Mouse (Mus musculus): ENCODE data around the gene Tgfbr3l. TPM values are rescaled to one million over a fixed set of nuclear protein-coding genes. Genes with fewer than 3 reads are reported as not detected.
A peak's percentile ranks its signal among the peaks of the same experiment; 100 is the strongest.

Gene Tgfbr3l
- polyA plus RNA-seq, 1 experiment, result 18.7 TPM

DNA sequence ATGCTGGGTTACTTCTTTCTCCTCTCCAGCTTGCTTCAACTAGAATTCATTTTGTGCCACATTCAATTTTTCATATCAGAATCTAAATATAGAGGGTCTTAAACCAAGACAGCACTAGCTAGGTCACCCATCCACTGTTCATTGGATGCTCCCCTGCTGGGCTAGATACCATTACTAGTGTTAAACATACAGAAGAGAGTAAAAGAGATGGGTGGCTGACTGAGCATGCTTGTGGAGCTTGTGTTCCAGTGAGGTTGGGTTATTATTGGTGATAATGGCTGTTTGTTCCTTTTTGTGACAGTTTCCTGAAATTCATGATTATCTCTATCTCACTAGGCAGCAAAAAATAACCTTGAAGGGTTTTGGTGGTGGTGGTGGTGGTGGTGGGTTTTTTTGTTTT lies 26.0 kb upstream of the Tgfbr3l start:
- no peak overlapping the region for H3K27ac ChIP-seq (ENCODE audit: insufficient read depth, low read depth, low read length)
- H3K4me1 ChIP-seq (ENCODE audit: control insufficient read depth, insufficient read depth, low read length), result 0 out of 2 replicates have a peak, but pooled peaks cover 2% of the 10 kb centered on the region
- no peak overlapping the region for H3K4me3 ChIP-seq (ENCODE audit: insufficient read depth, low read depth, low read length)
- H3K27me3 ChIP-seq (replicated peaks; ENCODE audit: control insufficient read depth, insufficient read depth, low read length), result no peaks in the 10 kb centered on the region; the same call in none of the 2 replicates
- H3K36me3 ChIP-seq (ENCODE audit: control insufficient read depth, insufficient read depth, low read length), result no peaks in the 10 kb centered on the region
- TF ChIP-seq POLR2A (IDR thresholded peaks at IDR 0.05; ENCODE audit: low read depth, low read length) (no peak), CTCF (conservative IDR thresholded peaks at IDR 0.05; ENCODE audit: insufficient read depth, insufficient read length, low read depth, low read length) (no peak)
- DNase-seq, result no peak

DNA sequence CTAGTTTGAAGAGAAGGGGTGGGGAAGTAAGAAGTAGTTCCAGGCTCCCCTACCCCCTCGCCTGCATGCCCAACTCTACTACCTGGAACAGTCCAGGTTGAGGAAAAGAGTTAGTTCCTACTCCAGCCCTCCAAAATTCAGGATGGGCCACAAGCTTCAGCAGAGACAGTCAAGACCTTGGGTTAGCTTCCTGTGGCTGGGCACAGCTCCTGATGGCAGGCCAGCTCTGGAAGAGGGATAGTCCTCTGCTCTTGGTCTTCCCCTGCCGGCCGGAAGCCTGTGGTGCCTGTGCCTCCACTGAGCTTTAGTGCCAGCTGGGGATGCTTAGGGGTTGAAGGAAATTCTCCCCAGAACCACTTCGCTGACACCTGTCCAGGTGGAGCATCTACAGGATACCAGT lies 21.7 kb upstream of the Tgfbr3l start:
- Histone ChIP-seq H3K36me3 (ENCODE audit: control insufficient read depth, insufficient read depth, low read length) (no peaks in the 10 kb centered on the region), H3K4me1 (ENCODE audit: control insufficient read depth, insufficient read depth, low read length) (0 out of 2 replicates have a peak, but pooled peaks cover 2% of the 10 kb centered on the region), H3K27me3 (replicated peaks; ENCODE audit: control insufficient read depth, insufficient read depth, low read length) (no peaks in the 10 kb centered on the region; the same call in 1 of the 2 replicates), H3K4me3 (ENCODE audit: insufficient read depth, low read depth, low read length) (no peak overlapping the region), H3K27ac (ENCODE audit: insufficient read depth, low read depth, low read length) (no peak overlapping the region)
- 37% methylated on average over 4 of the region's 4 CpGs for WGBS
- no peak for DNase-seq
- TF ChIP-seq POLR2A (IDR thresholded peaks at IDR 0.05; ENCODE audit: low read depth, low read length) (no peak), CTCF (conservative IDR thresholded peaks at IDR 0.05; ENCODE audit: insufficient read depth, insufficient read length, low read depth, low read length) (no peak)

GRCm38 (mm10) chr8:4226739-4227347 lies 21.2 kb upstream of the Tgfbr3l start, which contains the start of gene Lrrc8e:
Gene Lrrc8e (plus strand): TSS chr8:4226827.
- Histone ChIP-seq H3K4me3 (ENCODE audit: insufficient read depth, low read depth, low read length) (peak within 1 kb of the TSS; percentile 46), H3K36me3 (ENCODE audit: control insufficient read depth, insufficient read depth, low read length) (no peaks in the 10 kb centered on the region), H3K4me1 (ENCODE audit: control insufficient read depth, insufficient read depth, low read length) (0 out of 2 replicates have a peak, but pooled peaks cover 2% of the 10 kb centered on the region), H3K27ac (ENCODE audit: insufficient read depth, low read depth, low read length) (no peak within 1 kb of the TSS), H3K27me3 (replicated peaks; ENCODE audit: control insufficient read depth, insufficient read depth, low read length) (no peaks in the 10 kb centered on the region; the same call in 1 of the 2 replicates)
- 10% methylated on average over 32 of the region's 33 CpGs for WGBS
- peak; percentile 16 for DNase-seq
- TF ChIP-seq CTCF (conservative IDR thresholded peaks at IDR 0.05; ENCODE audit: insufficient read depth, insufficient read length, low read depth, low read length) (no peak), POLR2A (IDR thresholded peaks at IDR 0.05; ENCODE audit: low read depth, low read length) (no peak)

GRCm38 (mm10) chr8:4227919-4228318 lies 20.1 kb upstream of the Tgfbr3l start:
- WGBS, result 92% methylated on average over 4 of the region's 4 CpGs
- no peak for DNase-seq

GRCm38 (mm10) chr8:4229784-4230183 lies 18.2 kb upstream of the Tgfbr3l start:
- TF ChIP-seq POLR2A (IDR thresholded peaks at IDR 0.05; ENCODE audit: low read depth, low read length) (no peak), CTCF (conservative IDR thresholded peaks at IDR 0.05; ENCODE audit: insufficient read depth, insufficient read length, low read depth, low read length) (no peak)
- H3K36me3 ChIP-seq (ENCODE audit: control insufficient read depth, insufficient read depth, low read length), result no peaks in the 10 kb centered on the region
- WGBS, result 80% methylated on average over 5 of the region's 5 CpGs
- no peak for DNase-seq
- H3K27ac ChIP-seq (ENCODE audit: insufficient read depth, low read depth, low read length), result no peak overlapping the region
- no peaks in the 10 kb centered on the region; the same call in 1 of the 2 replicates for H3K27me3 ChIP-seq (replicated peaks; ENCODE audit: control insufficient read depth, insufficient read depth, low read length)
- no peak overlapping the region for H3K4me3 ChIP-seq (ENCODE audit: insufficient read depth, low read depth, low read length)
- 0 out of 2 replicates have a peak, but pooled peaks cover 2% of the 10 kb centered on the region for H3K4me1 ChIP-seq (ENCODE audit: control insufficient read depth, insufficient read depth, low read length)

More at GRCm38 (mm10) chr8:4227919-4228318, 20.1 kb upstream of the Tgfbr3l start:
- TF ChIP-seq POLR2A (IDR thresholded peaks at IDR 0.05; ENCODE audit: low read depth, low read length) (no peak), CTCF (conservative IDR thresholded peaks at IDR 0.05; ENCODE audit: insufficient read depth, insufficient read length, low read depth, low read length) (no peak)
- Histone ChIP-seq H3K4me1 (ENCODE audit: control insufficient read depth, insufficient read depth, low read length) (0 out of 2 replicates have a peak, but pooled peaks cover 2% of the 10 kb centered on the region), H3K27ac (ENCODE audit: insufficient read depth, low read depth, low read length) (no peak overlapping the region), H3K36me3 (ENCODE audit: control insufficient read depth, insufficient read depth, low read length) (no peaks in the 10 kb centered on the region), H3K27me3 (replicated peaks; ENCODE audit: control insufficient read depth, insufficient read depth, low read length) (no peaks in the 10 kb centered on the region; the same call in 1 of the 2 replicates), H3K4me3 (ENCODE audit: insufficient read depth, low read depth, low read length) (no peak overlapping the region)

DNA sequence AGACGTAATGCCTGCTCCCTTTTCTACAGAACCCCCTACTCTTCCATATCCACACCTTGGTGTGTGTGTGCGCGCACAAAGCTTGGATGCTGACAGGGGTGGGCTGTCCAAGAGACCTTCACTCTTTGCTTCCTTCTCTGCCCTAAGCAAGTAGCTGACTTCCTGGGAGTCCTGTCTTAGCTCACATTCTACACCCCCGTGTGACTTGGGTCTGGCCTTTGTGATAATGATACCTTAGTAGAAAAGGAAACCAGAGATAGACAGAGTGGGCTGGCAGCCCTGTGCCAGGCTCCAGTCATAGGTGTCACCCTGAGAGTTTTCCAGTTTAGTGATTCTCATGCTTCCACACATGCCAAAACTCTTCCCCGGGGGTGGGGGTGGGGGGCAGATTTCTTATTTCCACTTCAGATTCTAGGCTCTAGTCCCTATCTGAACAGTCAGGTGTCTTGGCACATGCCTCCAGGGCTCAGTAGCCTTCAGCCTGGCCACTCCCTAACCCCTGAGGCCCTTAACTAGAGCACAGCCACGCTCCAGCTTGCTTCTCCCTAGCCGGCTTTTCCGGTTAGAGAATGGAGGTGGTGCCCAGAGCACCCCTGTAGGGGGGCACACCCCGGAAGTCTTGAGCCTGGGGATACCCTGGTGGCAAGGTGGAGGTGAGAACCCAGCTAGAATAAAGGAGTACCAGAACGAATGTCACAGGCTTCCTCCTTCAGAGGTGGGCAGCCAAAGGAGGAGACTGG lies 17.2 kb upstream of the Tgfbr3l start:
- Histone ChIP-seq H3K36me3 (ENCODE audit: control insufficient read depth, insufficient read depth, low read length) (no peaks in the 10 kb centered on the region), H3K27ac (ENCODE audit: insufficient read depth, low read depth, low read length) (no peak overlapping the region), H3K4me1 (ENCODE audit: control insufficient read depth, insufficient read depth, low read length) (0 out of 2 replicates have a peak, but pooled peaks cover 2% of the 10 kb centered on the region), H3K27me3 (replicated peaks; ENCODE audit: control insufficient read depth, insufficient read depth, low read length) (no peaks in the 10 kb centered on the region; the same call in 1 of the 2 replicates), H3K4me3 (ENCODE audit: insufficient read depth, low read depth, low read length) (no peak overlapping the region)
- DNase-seq, result no peak
- 52% methylated on average over 10 of the region's 10 CpGs for WGBS
- no peak for TF ChIP-seq POLR2A (IDR thresholded peaks at IDR 0.05; ENCODE audit: low read depth, low read length)
- TF ChIP-seq CTCF (conservative IDR thresholded peaks at IDR 0.05; ENCODE audit: insufficient read depth, insufficient read length, low read depth, low read length), result no peak
